Mouse (Mus musculus) B cell, adult 2 months (primary cell): ENCODE measurements at regions not wholly inside any gene's neighbourhood (a gene's known extent, or its start where the extent isn't known, plus 50 kb on each side); places are given as distances from the start of the nearest gene placed in this dataset.

Experiments
- DNase-seq, 2 experiments: peaks; one replicate each; pipeline ENCODE4 v3.0.0; 2022

- no peak for DNase-seq
Observed at GRCm38 (mm10) chr9:61092834-61093479, 279.2 kb upstream of the Tle3 start.

- DNase-seq = no peak
Observed at GRCm38 (mm10) chr9:61095069-61095775, 276.9 kb upstream of the Tle3 start.

- no peak for DNase-seq
Observed at GRCm38 (mm10) chr9:61101741-61102450, 270.3 kb upstream of the Tle3 start.

GRCm38 (mm10) chr9:61102451-61103358 is 269.5 kb upstream of the Tle3 start:
- DNase-seq = no peak

GRCm38 (mm10) chr9:61105550-61106280 is 266.5 kb upstream of the Tle3 start:
- DNase-seq = peak; percentile 5 to 21

- no peak for DNase-seq
Observed at GRCm38 (mm10) chr9:61109519-61110285, 262.5 kb upstream of the Tle3 start.

GRCm38 (mm10) chr9:61111206-61111605 is 261.0 kb upstream of the Tle3 start:
- no peak for DNase-seq

- no peak for DNase-seq
Observed at GRCm38 (mm10) chr9:61111733-61112415, 260.3 kb upstream of the Tle3 start.

GRCm38 (mm10) chr9:61119252-61119651 is 252.9 kb upstream of the Tle3 start:
- DNase-seq = no peak

- no peak for DNase-seq
Observed at GRCm38 (mm10) chr9:61120531-61120930, 251.6 kb upstream of the Tle3 start.

- DNase-seq = no peak
Observed at GRCm38 (mm10) chr9:61120931-61121391, 251.2 kb upstream of the Tle3 start.

- no peak for DNase-seq
Observed at GRCm38 (mm10) chr9:61123431-61123830, 248.7 kb upstream of the Tle3 start.

- DNase-seq = no peak
Observed at GRCm38 (mm10) chr9:61125769-61126168, 246.4 kb upstream of the Tle3 start.

GRCm38 (mm10) chr9:61128077-61128476 is 244.1 kb upstream of the Tle3 start:
- DNase-seq = no peak

- no peak for DNase-seq
Observed at GRCm38 (mm10) chr9:61129186-61129585, 243.0 kb upstream of the Tle3 start.

- DNase-seq = no peak
Observed at GRCm38 (mm10) chr9:61130877-61131276, 241.3 kb upstream of the Tle3 start.

- no peak for DNase-seq
Observed at GRCm38 (mm10) chr9:61135263-61135882, 236.8 kb upstream of the Tle3 start.

- DNase-seq = no peak
Observed at GRCm38 (mm10) chr9:61135917-61136316, 236.2 kb upstream of the Tle3 start.

GRCm38 (mm10) chr9:61138741-61139368 is 233.3 kb upstream of the Tle3 start:
- DNase-seq = no peak

GRCm38 (mm10) chr9:61143101-61143500 is 229.1 kb upstream of the Tle3 start:
- DNase-seq = no peak
